Mouse (Mus musculus) liver, adult 2 months (tissue): ENCODE measurements around the gene Agfg2.

Source experiments
- CTCF ChIP-seq: fragments of 200-500 bp; IDR thresholded peaks from 2 replicates; pipeline ENCODE4 v1.5.1; 2011; ENCODE audit warnings: low read depth, low read length, control low read depth
- POLR2A ChIP-seq: fragments of 200-500 bp; IDR thresholded peaks from 2 replicates; pipeline ENCODE4 v1.6.1; 2011; ENCODE audit warnings: low read length, control low read depth; ENCODE audit not compliant: insufficient read depth; ENCODE audit errors: extremely low read depth

DNA sequence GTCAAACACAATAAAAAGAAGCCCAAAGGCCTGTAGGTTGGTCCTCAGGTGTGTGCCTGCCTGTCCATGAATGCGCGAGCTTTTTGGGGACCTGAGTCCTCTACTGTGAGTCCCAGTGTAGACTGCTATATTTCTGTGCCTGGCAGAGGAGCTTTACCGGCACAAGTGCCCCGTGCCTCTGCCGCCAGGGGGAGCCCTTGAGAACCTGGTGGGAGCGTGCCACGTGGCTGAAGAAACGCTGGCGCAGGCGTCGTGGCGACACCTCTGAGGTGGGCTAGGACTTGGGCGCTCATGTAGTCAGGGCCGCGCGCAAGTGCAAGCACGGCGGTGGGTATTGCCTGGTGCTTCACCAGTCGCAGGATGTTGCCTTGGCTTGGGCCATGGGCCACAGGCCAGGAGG lies 43.5 kb downstream of the Agfg2 start, which contains the start of gene Sap25:
- peak; percentile 73 for TF ChIP-seq CTCF
- TF ChIP-seq POLR2A = no peak
